Mouse (Mus musculus) forebrain, embryonic 15.5 days (tissue): ENCODE measurements around the gene AC131692.1. TPM values are rescaled to one million over a fixed set of nuclear protein-coding genes. Genes with fewer than 3 reads are reported as not detected.

Source experiments
- ATAC-seq: fragments of 200-750 bp; cut with Nextera tagmentation; replicated peaks from 2 replicates; pipeline ENCODE4 v1.8.0; 2017; ENCODE audit warnings: mild to moderate bottlenecking, moderate TSS enrichment, moderate library complexity
- H3K27ac ChIP-seq: fragments of 300-500 bp; sonication (generic); replicated peaks from 2 replicates; pipeline ENCODE4 v1.5.1; 2015; ENCODE audit warnings: mild to moderate bottlenecking, inconsistent platforms
- H3K27me3 ChIP-seq: fragments of 300-500 bp; sonication (generic); 2 replicates; pipeline ENCODE4 v1.6.1; 2015; ENCODE audit warnings: inconsistent platforms
- H3K36me3 ChIP-seq: fragments of 300-500 bp; sonication (generic); 2 replicates; pipeline ENCODE4 v1.6.1; 2015; ENCODE audit warnings: mild to moderate bottlenecking, inconsistent platforms
- H3K4me1 ChIP-seq: fragments of 300-500 bp; sonication (generic); 2 replicates; pipeline ENCODE4 v1.6.1; 2015; ENCODE audit warnings: inconsistent platforms
- H3K4me2 ChIP-seq: fragments of 300-500 bp; sonication (generic); replicated peaks from 2 replicates; pipeline ENCODE4 v1.6.1; 2015; ENCODE audit warnings: mild to moderate bottlenecking, inconsistent platforms
- H3K4me3 ChIP-seq: fragments of 300-500 bp; sonication (generic); 2 replicates; pipeline ENCODE4 v1.5.1; 2015; ENCODE audit warnings: mild to moderate bottlenecking, inconsistent platforms
- H3K9ac ChIP-seq: fragments of 300-500 bp; sonication (generic); replicated peaks from 2 replicates; pipeline ENCODE4 v1.6.1; 2015; ENCODE audit warnings: mild to moderate bottlenecking, inconsistent platforms
- H3K9me3 ChIP-seq: fragments of 300-500 bp; sonication (generic); 2 replicates; pipeline ENCODE4 v1.6.1; 2016; ENCODE audit warnings: inconsistent platforms
- WGBS: fragments of 180-500 bp; shearing (Covaris S2); methylation state at CpG from one replicate; pipeline ENCODE4 v1.1.7; 2015; ENCODE audit warnings: mixed read lengths; 5-methylcytosine and 5-hydroxymethylcytosine counted together
- polyA plus RNA-seq: library from polyadenylated mRNA; unstranded; fragments of >200 nt; fragmentation: Nextera tagmentation; extraction: Ambion mirVana; gene quantifications from 2 replicates; pipeline ENCODE4 v1.2.1, GENCODE M21; 2015

AC131692.1 gene
- polyA plus RNA-seq, 1 experiment from 2014 or later, result 0.37 TPM

DNA sequence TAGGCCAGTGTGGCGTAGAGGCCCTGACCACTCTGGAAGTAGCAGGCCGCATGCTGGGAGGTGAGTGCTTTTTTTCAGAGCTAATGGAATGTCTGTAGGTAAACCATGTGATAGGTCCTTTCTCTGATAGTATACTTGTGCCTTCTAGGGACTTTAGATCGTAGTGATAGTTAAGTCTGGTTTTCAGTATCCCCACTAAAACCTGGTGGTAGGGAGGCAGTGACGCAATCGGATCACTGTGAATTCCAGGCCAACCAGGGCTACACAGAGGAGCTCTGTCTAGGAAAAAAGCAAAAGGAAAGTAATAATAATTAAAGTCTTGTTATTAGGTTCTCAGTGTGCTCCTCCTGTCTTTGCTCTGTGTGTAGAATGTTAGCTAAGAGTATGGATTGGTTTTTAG, 35.7 kb upstream of the AC131692.1 start:
- no peak for ATAC-seq
- Histone ChIP-seq H3K4me1 (peaks cover 48% of the 10 kb centered on the region), H3K4me3 (peak overlapping the region; percentile 87), H3K9ac (peak overlapping the region; percentile 93), H3K27ac (0 out of 2 replicates have a peak overlapping the region, but pooled peaks have one; percentile 86), H3K27me3 (no peaks in the 10 kb centered on the region), H3K9me3 (no peaks in the 10 kb centered on the region), H3K36me3 (peaks cover 32% of the 10 kb centered on the region), H3K4me2 (peak overlapping the region; percentile 78)
- 42% methylated on average over 5 of the region's 5 CpGs for WGBS

GRCm38 (mm10) chr19:6058966-6059365, 35.3 kb upstream of the AC131692.1 start:
- peaks cover 49% of the 10 kb centered on the region for H3K4me1 ChIP-seq
- peaks cover 28% of the 10 kb centered on the region for H3K36me3 ChIP-seq
- ATAC-seq, result no peak
- H3K27ac ChIP-seq, result no peak overlapping the region
- H3K4me3 ChIP-seq, result peak overlapping the region; percentile 87
- no peaks in the 10 kb centered on the region for H3K9me3 ChIP-seq
- H3K27me3 ChIP-seq, result no peaks in the 10 kb centered on the region
- H3K4me2 ChIP-seq, result peak overlapping the region; percentile 78
- H3K9ac ChIP-seq, result no peak overlapping the region; the same call in 1 of the 2 replicates
- WGBS, result 87% methylated on average over 5 of the region's 5 CpGs

GRCm38 (mm10) chr19:6061021-6061533, 33.1 kb upstream of the AC131692.1 start, which contains the start of gene Znhit2:
Gene Znhit2 (plus strand): TSS chr19:6061192.
- WGBS, result 0% methylated on average over 57 of the region's 58 CpGs
- peaks cover 52% of the 10 kb centered on the region for H3K4me1 ChIP-seq

DNA sequence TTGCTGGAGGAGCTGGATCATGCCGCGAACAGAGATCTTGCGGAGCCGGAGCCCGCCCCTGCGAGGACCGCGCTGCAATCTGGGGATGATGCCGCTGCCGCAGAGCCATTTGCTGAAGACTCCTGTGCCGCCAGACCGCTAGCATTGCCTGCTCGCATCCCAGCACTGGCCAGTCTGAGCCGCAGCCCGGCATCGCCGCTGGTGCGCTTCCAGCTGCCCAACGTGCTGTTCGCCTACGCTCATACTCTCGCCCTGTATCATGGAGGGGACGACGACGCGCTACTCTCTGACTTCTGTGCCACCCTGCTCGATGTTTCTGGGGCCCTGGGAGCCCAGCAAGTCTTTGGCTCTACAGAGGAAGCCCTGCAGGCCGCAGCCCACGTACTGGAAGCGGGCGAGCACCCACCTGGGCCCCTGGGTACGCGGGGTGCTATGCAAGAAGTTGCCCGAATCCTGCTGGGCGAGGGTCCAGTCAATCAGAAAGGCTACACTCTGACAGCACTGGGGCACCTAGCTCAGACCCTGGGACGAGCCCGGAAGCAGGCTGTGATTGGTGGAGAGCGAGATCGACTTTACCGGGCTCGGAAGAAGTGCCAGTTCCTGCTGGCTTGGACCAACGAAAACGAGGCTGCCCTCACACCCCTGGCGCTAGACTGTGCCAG, 32.4 kb upstream of the AC131692.1 start:
- Histone ChIP-seq H3K36me3 (peaks cover 10% of the 10 kb centered on the region), H3K27me3 (no peaks in the 10 kb centered on the region), H3K27ac (peak overlapping the region; percentile 94), H3K4me3 (peak overlapping the region; percentile 88), H3K4me1 (peaks cover 52% of the 10 kb centered on the region), H3K4me2 (peak overlapping the region; percentile 99), H3K9me3 (no peaks in the 10 kb centered on the region), H3K9ac (peak overlapping the region; percentile 94)
- WGBS, result 2% methylated on average over 44 of the region's 44 CpGs
- ATAC-seq, result no peak

More at GRCm38 (mm10) chr19:6061021-6061533, 33.1 kb upstream of the AC131692.1 start, which contains the start of gene Znhit2:
- peak; percentile 74 for ATAC-seq
- Histone ChIP-seq H3K27me3 (no peaks in the 10 kb centered on the region), H3K36me3 (peaks cover 10% of the 10 kb centered on the region), H3K9ac (peak within 1 kb of the TSS; percentile 94), H3K4me2 (peak within 1 kb of the TSS; percentile 99), H3K4me3 (peak within 1 kb of the TSS; percentile 88), H3K9me3 (no peaks in the 10 kb centered on the region), H3K27ac (peak within 1 kb of the TSS; percentile 94)

DNA sequence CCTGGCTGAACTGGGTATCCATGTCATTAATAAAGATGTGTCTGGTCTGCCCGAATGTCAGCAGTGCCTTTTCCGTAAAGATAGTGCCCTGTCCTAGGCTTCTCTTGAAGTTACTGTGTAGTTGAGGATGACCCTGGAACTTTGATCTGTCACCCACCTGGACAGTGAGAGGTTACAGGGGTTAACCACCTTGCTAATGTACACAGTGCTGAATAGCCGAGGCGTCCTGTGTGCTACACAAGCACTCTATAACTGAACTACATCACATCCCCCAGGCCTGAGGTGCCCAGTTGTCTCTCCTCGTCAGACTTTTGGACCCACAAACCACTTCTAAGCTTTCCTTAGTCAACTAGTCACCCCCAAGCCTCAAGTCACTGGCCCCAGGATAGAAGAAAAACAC, 31.8 kb upstream of the AC131692.1 start:
- WGBS, result 72% methylated on average over 5 of the region's 5 CpGs
- peaks cover 53% of the 10 kb centered on the region for H3K4me1 ChIP-seq

GRCm38 (mm10) chr19:6063081-6063480, 31.1 kb upstream of the AC131692.1 start:
- Histone ChIP-seq H3K9ac (no peak overlapping the region), H3K9me3 (no peaks in the 10 kb centered on the region), H3K4me2 (no peak overlapping the region; the same call in 1 of the 2 replicates), H3K4me1 (peaks cover 57% of the 10 kb centered on the region), H3K36me3 (peaks cover 10% of the 10 kb centered on the region), H3K27me3 (no peaks in the 10 kb centered on the region), H3K27ac (no peak overlapping the region), H3K4me3 (0 out of 2 replicates have a peak overlapping the region, but pooled peaks have one; percentile 88)
- no peak for ATAC-seq
- 94% methylated on average over 6 of the region's 6 CpGs for WGBS

More for the DNA sequence above, 31.8 kb upstream of the AC131692.1 start:
- Histone ChIP-seq H3K4me3 (peak overlapping the region; percentile 88), H3K36me3 (peaks cover 10% of the 10 kb centered on the region), H3K27me3 (no peaks in the 10 kb centered on the region), H3K4me2 (peak overlapping the region; percentile 99), H3K9ac (peak overlapping the region; percentile 94), H3K9me3 (no peaks in the 10 kb centered on the region), H3K27ac (no peak overlapping the region)
- ATAC-seq, result no peak

GRCm38 (mm10) chr19:6066571-6066970, 27.6 kb upstream of the AC131692.1 start:
- peak overlapping the region; percentile 65 for H3K4me3 ChIP-seq
- WGBS, result 32% methylated on average over 5 of the region's 5 CpGs
- ATAC-seq, result 0 out of 2 replicates have a peak, but pooled peaks have one; percentile 2
- peaks cover 29% of the 10 kb centered on the region for H3K36me3 ChIP-seq
- H3K4me2 ChIP-seq, result peak overlapping the region; percentile 97
- peak overlapping the region; percentile 86 for H3K9ac ChIP-seq
- no peaks in the 10 kb centered on the region for H3K9me3 ChIP-seq
- peak overlapping the region; percentile 89 for H3K27ac ChIP-seq
- no peaks in the 10 kb centered on the region for H3K27me3 ChIP-seq
- peaks cover 43% of the 10 kb centered on the region for H3K4me1 ChIP-seq

GRCm38 (mm10) chr19:6067011-6067723, 27.1 kb upstream of the AC131692.1 start:
- ATAC-seq, result peak; percentile 70
- WGBS, result under 1% methylated on average over 30 of the region's 30 CpGs
- H3K4me3 ChIP-seq, result peak overlapping the region; percentile 65
- no peaks in the 10 kb centered on the region for H3K27me3 ChIP-seq
- H3K4me1 ChIP-seq, result peaks cover 37% of the 10 kb centered on the region
- H3K9me3 ChIP-seq, result no peaks in the 10 kb centered on the region
- peak overlapping the region; percentile 86 for H3K9ac ChIP-seq
- H3K36me3 ChIP-seq, result peaks cover 29% of the 10 kb centered on the region
- peak overlapping the region; percentile 97 for H3K4me2 ChIP-seq
- H3K27ac ChIP-seq, result peak overlapping the region; percentile 89

GRCm38 (mm10) chr19:6067724-6068415, 26.3 kb upstream of the AC131692.1 start, which contains the start of gene Tm7sf2:
Gene Tm7sf2 (minus strand): TSS chr19:6068373.
- WGBS, result 8% methylated on average over 33 of the region's 33 CpGs
- H3K27me3 ChIP-seq, result no peaks in the 10 kb centered on the region

GRCm38 (mm10) chr19:6068951-6069350, 25.3 kb upstream of the AC131692.1 start:
- no peaks in the 10 kb centered on the region for H3K27me3 ChIP-seq
- ATAC-seq, result no peak
- H3K9ac ChIP-seq, result no peak overlapping the region
- 73% methylated on average over 4 of the region's 4 CpGs for WGBS
- no peak overlapping the region for H3K4me3 ChIP-seq
- no peak overlapping the region for H3K4me2 ChIP-seq
- H3K27ac ChIP-seq, result no peak overlapping the region
- H3K9me3 ChIP-seq, result no peaks in the 10 kb centered on the region
- peaks cover 23% of the 10 kb centered on the region for H3K4me1 ChIP-seq
- H3K36me3 ChIP-seq, result peaks cover 29% of the 10 kb centered on the region

More at GRCm38 (mm10) chr19:6067724-6068415, 26.3 kb upstream of the AC131692.1 start, which contains the start of gene Tm7sf2:
- ATAC-seq, result peak; percentile 91
- H3K4me2 ChIP-seq, result peak within 1 kb of the TSS; percentile 97
- peak within 1 kb of the TSS; percentile 89 for H3K27ac ChIP-seq
- peaks cover 29% of the 10 kb centered on the region for H3K36me3 ChIP-seq
- H3K4me1 ChIP-seq, result peaks cover 30% of the 10 kb centered on the region
- H3K9me3 ChIP-seq, result no peaks in the 10 kb centered on the region
- H3K9ac ChIP-seq, result peak within 1 kb of the TSS; percentile 86
- H3K4me3 ChIP-seq, result peak within 1 kb of the TSS; percentile 65

DNA sequence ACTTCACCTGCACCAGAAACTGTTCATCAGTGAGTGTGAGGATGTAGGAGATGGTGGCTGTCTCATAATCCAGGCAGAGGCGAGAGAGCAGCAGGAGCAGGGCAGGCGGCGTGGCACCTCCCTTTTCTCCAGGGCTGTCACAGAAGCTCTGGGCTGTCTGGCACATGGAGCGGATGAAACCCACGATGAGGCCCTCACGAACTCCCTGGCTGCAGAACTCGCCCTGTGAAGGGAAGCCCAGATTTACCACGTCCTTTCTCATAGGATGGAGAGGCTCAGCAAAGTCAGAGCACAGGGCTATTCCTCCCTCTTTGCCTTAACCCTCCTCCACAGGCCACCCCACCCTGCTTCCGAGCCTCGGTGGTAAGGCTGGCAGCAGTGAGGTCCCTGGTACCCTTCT, 24.4 kb upstream of the AC131692.1 start:
- WGBS, result 92% methylated on average over 10 of the region's 10 CpGs

More for the DNA sequence above, 24.4 kb upstream of the AC131692.1 start:
- Histone ChIP-seq H3K36me3 (peaks cover 29% of the 10 kb centered on the region), H3K9me3 (no peaks in the 10 kb centered on the region), H3K9ac (no peak overlapping the region), H3K4me1 (peaks cover 23% of the 10 kb centered on the region), H3K4me2 (no peak overlapping the region), H3K27me3 (no peaks in the 10 kb centered on the region), H3K4me3 (no peak overlapping the region), H3K27ac (no peak overlapping the region)
- no peak for ATAC-seq
